Mouse (Mus musculus): ENCODE results near the gene Eif2d. TPM values are rescaled to one million over a fixed set of nuclear protein-coding genes. Genes with fewer than 3 reads are reported as not detected.

The Eif2d gene
- polyA plus RNA-seq, 1 experiment from 2014 or later, result 64.1 TPM

DNA sequence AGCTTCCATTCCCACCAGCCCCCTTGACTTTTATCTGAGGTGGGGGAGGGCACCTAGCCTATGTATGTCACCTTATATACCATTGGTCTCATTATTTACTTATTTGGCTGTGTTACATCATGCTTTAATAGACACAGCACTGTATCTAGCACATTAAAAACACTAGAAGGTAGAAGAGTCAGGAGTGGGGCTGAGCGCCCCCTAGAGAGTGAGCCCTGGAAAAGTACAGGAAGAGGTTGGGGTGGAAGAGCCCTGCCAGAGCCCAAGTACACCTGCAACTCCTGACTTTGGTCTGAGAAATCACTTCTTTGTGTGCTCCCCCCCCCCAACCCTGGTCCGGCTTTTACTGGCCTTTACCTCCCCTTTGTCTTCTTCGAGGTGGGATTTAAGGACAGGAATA lies 31.0 kb upstream of the Eif2d start:
- WGBS, result 48% methylated on average over 3 of the region's 3 CpGs
- H3K27me3 ChIP-seq (replicated peaks; ENCODE audit: control insufficient read depth, insufficient read depth, low read length), result no peaks in the 10 kb centered on the region
- H3K9ac ChIP-seq (replicated peaks; ENCODE audit: low read depth, low read length), result no peak overlapping the region
- H3K27ac ChIP-seq (ENCODE audit: low read length), result no peak overlapping the region
- ATAC-seq, result no peak
- H3K4me1 ChIP-seq (replicated peaks; ENCODE audit: control insufficient read depth, insufficient read depth, low read length), result peaks cover 4% of the 10 kb centered on the region
- no peak overlapping the region for H3K4me2 ChIP-seq (ENCODE audit: low read length)
- no peaks in the 10 kb centered on the region for H3K9me3 ChIP-seq (ENCODE audit: control insufficient read depth, low read length)
- no peaks in the 10 kb centered on the region for H3K36me3 ChIP-seq (ENCODE audit: control insufficient read depth, insufficient read depth)
- no peak overlapping the region for H3K4me3 ChIP-seq (replicated peaks; ENCODE audit: low read length)

- no peak for ATAC-seq
- no peak overlapping the region for H3K9ac ChIP-seq (replicated peaks; ENCODE audit: low read depth, low read length)
- H3K9me3 ChIP-seq (ENCODE audit: control insufficient read depth, low read length), result no peaks in the 10 kb centered on the region
- H3K4me2 ChIP-seq (ENCODE audit: low read length), result no peak overlapping the region
- H3K36me3 ChIP-seq (ENCODE audit: control insufficient read depth, insufficient read depth), result peaks cover 5% of the 10 kb centered on the region
- H3K4me1 ChIP-seq (replicated peaks; ENCODE audit: control insufficient read depth, insufficient read depth, low read length), result no peaks in the 10 kb centered on the region
- H3K27me3 ChIP-seq (replicated peaks; ENCODE audit: control insufficient read depth, insufficient read depth, low read length), result no peaks in the 10 kb centered on the region
- H3K27ac ChIP-seq (ENCODE audit: low read length), result no peak overlapping the region
- no peak overlapping the region for H3K4me3 ChIP-seq (replicated peaks; ENCODE audit: low read length)
- WGBS, result 67% methylated on average over 10 of the region's 10 CpGs
These were observed 29.3 kb upstream of the Eif2d start for GRCm38 (mm10) chr1:131123522-131124265.

GRCm38 (mm10) chr1:131125987-131126744 lies 26.8 kb upstream of the Eif2d start:
- Histone ChIP-seq H3K4me2 (ENCODE audit: low read length) (no peak overlapping the region), H3K36me3 (ENCODE audit: control insufficient read depth, insufficient read depth) (peaks cover 20% of the 10 kb centered on the region), H3K9me3 (ENCODE audit: control insufficient read depth, low read length) (no peaks in the 10 kb centered on the region), H3K4me1 (replicated peaks; ENCODE audit: control insufficient read depth, insufficient read depth, low read length) (no peaks in the 10 kb centered on the region), H3K4me3 (replicated peaks; ENCODE audit: low read length) (no peak overlapping the region), H3K27me3 (replicated peaks; ENCODE audit: control insufficient read depth, insufficient read depth, low read length) (no peaks in the 10 kb centered on the region), H3K9ac (replicated peaks; ENCODE audit: low read depth, low read length) (no peak overlapping the region), H3K27ac (ENCODE audit: low read length) (no peak overlapping the region)
- 84% methylated on average over 11 of the region's 11 CpGs for WGBS
- ATAC-seq, result no peak

- H3K9ac ChIP-seq (replicated peaks; ENCODE audit: low read depth, low read length), result 0 out of 2 replicates have a peak overlapping the region, but pooled peaks have one; percentile 10
- H3K4me1 ChIP-seq (replicated peaks; ENCODE audit: control insufficient read depth, insufficient read depth, low read length), result peaks cover 31% of the 10 kb centered on the region
These were observed 18.8 kb upstream of the Eif2d start for GRCm38 (mm10) chr1:131134231-131134630.

DNA sequence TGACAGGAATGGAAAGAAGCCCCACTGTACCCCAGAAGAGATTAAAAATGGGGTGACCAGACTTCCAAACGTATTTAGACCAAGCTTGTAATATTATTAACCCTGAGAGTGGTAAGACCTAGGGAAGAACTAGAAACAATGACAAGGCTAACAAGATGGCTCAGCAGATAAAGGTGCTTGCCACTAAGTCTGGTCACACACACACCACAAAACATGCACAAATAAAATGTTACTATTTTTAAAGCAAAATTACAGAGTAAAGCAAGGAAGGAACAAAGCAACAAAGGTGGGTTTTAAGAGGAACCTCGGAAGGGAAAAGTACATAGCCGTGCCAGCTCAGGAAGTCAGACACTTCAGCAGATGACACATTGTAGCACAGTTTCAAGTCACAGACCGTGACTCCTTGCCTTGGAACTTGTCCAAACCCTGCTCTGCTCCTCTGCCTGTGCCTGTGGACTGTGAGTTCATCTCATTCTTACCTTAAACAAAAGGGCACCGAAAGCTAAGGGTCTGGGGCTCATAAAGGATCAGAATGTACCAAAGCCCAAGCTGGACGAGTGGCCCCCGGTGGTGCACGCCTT lies 17.9 kb upstream of the Eif2d start:
- Histone ChIP-seq H3K9me3 (ENCODE audit: control insufficient read depth, low read length) (no peaks in the 10 kb centered on the region), H3K4me3 (replicated peaks; ENCODE audit: low read length) (0 out of 2 replicates have a peak overlapping the region, but pooled peaks have one; percentile 12), H3K27ac (ENCODE audit: low read length) (peak overlapping the region; percentile 66), H3K36me3 (ENCODE audit: control insufficient read depth, insufficient read depth) (peaks cover 3% of the 10 kb centered on the region; the same call in 1 of the 2 replicates), H3K4me1 (replicated peaks; ENCODE audit: control insufficient read depth, insufficient read depth, low read length) (peaks cover 32% of the 10 kb centered on the region), H3K27me3 (replicated peaks; ENCODE audit: control insufficient read depth, insufficient read depth, low read length) (no peaks in the 10 kb centered on the region), H3K9ac (replicated peaks; ENCODE audit: low read depth, low read length) (peak overlapping the region; percentile 6; the same call in 1 of the 2 replicates), H3K4me2 (ENCODE audit: low read length) (peak overlapping the region; percentile 37)
- no peak for ATAC-seq
- 24% methylated on average over 8 of the region's 8 CpGs for WGBS

More at GRCm38 (mm10) chr1:131134231-131134630, 18.8 kb upstream of the Eif2d start:
- peaks cover 11% of the 10 kb centered on the region for H3K36me3 ChIP-seq (ENCODE audit: control insufficient read depth, insufficient read depth)
- peak overlapping the region; percentile 21 for H3K4me2 ChIP-seq (ENCODE audit: low read length)
- no peaks in the 10 kb centered on the region for H3K9me3 ChIP-seq (ENCODE audit: control insufficient read depth, low read length)
- H3K27me3 ChIP-seq (replicated peaks; ENCODE audit: control insufficient read depth, insufficient read depth, low read length), result no peaks in the 10 kb centered on the region
- ATAC-seq, result peak; percentile 41
- H3K4me3 ChIP-seq (replicated peaks; ENCODE audit: low read length), result no peak overlapping the region
- WGBS, result 7% methylated on average over 6 of the region's 6 CpGs
- H3K27ac ChIP-seq (ENCODE audit: low read length), result peak overlapping the region; percentile 66

DNA sequence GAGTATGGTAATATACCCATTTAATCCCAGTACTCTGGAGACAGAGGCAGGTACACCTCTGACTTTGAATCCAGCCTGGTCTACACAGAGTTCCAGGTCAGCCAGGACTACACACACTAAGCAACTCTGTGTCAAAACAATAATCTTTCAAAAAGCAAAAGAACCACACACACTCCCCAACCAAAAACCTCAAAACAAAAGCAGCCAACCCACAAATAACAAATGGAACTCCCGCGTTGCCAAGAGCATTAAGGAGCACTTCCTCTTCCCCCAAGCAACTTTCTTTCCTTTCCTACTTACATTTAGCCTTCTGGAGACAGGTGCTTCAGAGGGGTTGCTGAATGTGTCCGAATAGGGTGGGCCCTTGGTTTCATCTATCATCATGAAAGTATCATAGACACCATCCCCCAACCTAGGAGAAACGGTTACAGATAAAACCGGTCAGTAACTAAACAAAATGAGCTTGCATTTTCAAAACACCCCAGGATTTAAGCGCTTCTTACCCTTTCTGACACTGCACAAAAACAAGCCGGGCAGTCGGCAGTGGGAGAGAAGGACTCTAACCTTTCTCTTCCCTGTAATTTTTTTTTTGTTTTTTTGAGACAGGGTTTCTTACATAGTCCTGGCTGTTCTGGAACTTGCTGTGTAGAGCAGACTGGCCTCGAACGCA lies 16.9 kb upstream of the Eif2d start:
- Histone ChIP-seq H3K4me1 (replicated peaks; ENCODE audit: control insufficient read depth, insufficient read depth, low read length) (peaks cover 32% of the 10 kb centered on the region), H3K36me3 (ENCODE audit: control insufficient read depth, insufficient read depth) (no peaks in the 10 kb centered on the region), H3K27ac (ENCODE audit: low read length) (no peak overlapping the region), H3K9me3 (ENCODE audit: control insufficient read depth, low read length) (no peaks in the 10 kb centered on the region), H3K4me3 (replicated peaks; ENCODE audit: low read length) (no peak overlapping the region; the same call in 1 of the 2 replicates), H3K4me2 (ENCODE audit: low read length) (peak overlapping the region; percentile 64), H3K27me3 (replicated peaks; ENCODE audit: control insufficient read depth, insufficient read depth, low read length) (no peaks in the 10 kb centered on the region), H3K9ac (replicated peaks; ENCODE audit: low read depth, low read length) (0 out of 2 replicates have a peak overlapping the region, but pooled peaks have one; percentile 3)
- ATAC-seq, result no peak
- WGBS, result 65% methylated on average over 10 of the region's 10 CpGs

DNA sequence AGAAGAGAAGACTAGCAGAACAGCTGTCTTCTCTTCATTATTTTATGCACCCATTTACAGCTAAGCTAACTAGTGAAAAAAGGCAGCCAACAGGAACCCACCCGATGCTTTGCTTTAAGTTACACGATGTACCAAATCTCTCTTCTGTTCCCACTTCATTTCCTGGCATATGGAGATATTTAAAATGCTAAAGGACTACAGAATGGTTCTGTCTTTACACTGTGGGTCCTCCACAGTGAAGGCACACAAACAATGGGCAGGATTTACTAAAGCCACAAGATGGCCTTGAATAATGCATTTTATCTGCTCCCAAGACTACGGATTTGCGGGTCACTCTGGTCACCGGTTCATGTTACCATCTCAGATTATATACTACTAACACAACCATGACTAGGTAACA lies 15.9 kb upstream of the Eif2d start:
- H3K4me3 ChIP-seq (replicated peaks; ENCODE audit: low read length), result peak overlapping the region; percentile 74
- WGBS, result 3% methylated on average over 5 of the region's 5 CpGs
- H3K27me3 ChIP-seq (replicated peaks; ENCODE audit: control insufficient read depth, insufficient read depth, low read length), result no peaks in the 10 kb centered on the region
- no peaks in the 10 kb centered on the region for H3K9me3 ChIP-seq (ENCODE audit: control insufficient read depth, low read length)
- ATAC-seq, result no peak
- peak overlapping the region; percentile 51 for H3K9ac ChIP-seq (replicated peaks; ENCODE audit: low read depth, low read length)
- H3K27ac ChIP-seq (ENCODE audit: low read length), result peak overlapping the region; percentile 39; the same call in 1 of the 2 replicates
- peak overlapping the region; percentile 64 for H3K4me2 ChIP-seq (ENCODE audit: low read length)
- no peaks in the 10 kb centered on the region for H3K36me3 ChIP-seq (ENCODE audit: control insufficient read depth, insufficient read depth)
- H3K4me1 ChIP-seq (replicated peaks; ENCODE audit: control insufficient read depth, insufficient read depth, low read length), result peaks cover 32% of the 10 kb centered on the region

GRCm38 (mm10) chr1:131137717-131138118 lies 15.3 kb upstream of the Eif2d start:
- Histone ChIP-seq H3K27me3 (replicated peaks; ENCODE audit: control insufficient read depth, insufficient read depth, low read length) (no peaks in the 10 kb centered on the region), H3K4me2 (ENCODE audit: low read length) (peak overlapping the region; percentile 64), H3K4me3 (replicated peaks; ENCODE audit: low read length) (peak overlapping the region; percentile 74), H3K4me1 (replicated peaks; ENCODE audit: control insufficient read depth, insufficient read depth, low read length) (peaks cover 32% of the 10 kb centered on the region), H3K27ac (ENCODE audit: low read length) (peak overlapping the region; percentile 85), H3K9ac (replicated peaks; ENCODE audit: low read depth, low read length) (peak overlapping the region; percentile 83), H3K9me3 (ENCODE audit: control insufficient read depth, low read length) (no peaks in the 10 kb centered on the region), H3K36me3 (ENCODE audit: control insufficient read depth, insufficient read depth) (no peaks in the 10 kb centered on the region)
- peak; percentile 81 for ATAC-seq
- under 1% methylated on average over 27 of the region's 36 CpGs for whole genome bisulfite sequencing

Data from forebrain, embryonic 16.5 days (tissue).